Mouse (Mus musculus) liver, embryonic 14.5 days (tissue): Measurements from ENCODE around the gene Celf2.

Experiments used
- CTCF ChIP-seq: IDR thresholded peaks from 2 replicates; pipeline ENCODE4 v1.5.1; 2016; ENCODE audit warnings: antibody characterized with exemption, low read depth, control low read depth
- EP300 ChIP-seq: IDR thresholded peaks from 2 replicates; pipeline ENCODE4 v1.6.1; 2016; ENCODE audit warnings: antibody characterized with exemption, low read depth

DNA sequence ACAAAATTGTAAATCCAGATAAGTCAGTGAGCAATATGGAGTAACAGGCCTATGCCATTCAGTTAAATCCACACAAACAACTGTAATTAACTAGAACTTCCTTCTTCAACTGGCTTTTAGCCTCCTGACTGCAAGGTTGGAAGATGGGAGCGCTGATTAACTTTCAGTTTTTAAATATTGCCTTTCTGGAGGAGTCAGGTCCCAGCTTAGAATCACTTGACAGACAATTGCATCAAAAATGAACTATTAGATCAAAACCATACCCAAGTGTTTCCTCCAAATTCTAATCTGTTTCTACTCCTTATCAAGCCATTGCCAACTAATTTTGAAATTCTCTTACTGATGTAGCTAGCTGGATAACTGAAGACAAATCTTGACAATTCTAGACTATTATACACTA is 635.7 kb downstream of the Celf2 start:
- TF ChIP-seq CTCF (no peak), EP300 (no peak)
